Mouse (Mus musculus) liver, postnatal 0 days (tissue): Measurements from ENCODE around the gene Trim16.

Experiments used
- CTCF ChIP-seq: sonication (generic); IDR thresholded peaks from 2 replicates; pipeline ENCODE4 v1.5.1; 2016; ENCODE audit warnings: antibody characterized with exemption, low read depth
- EP300 ChIP-seq: IDR thresholded peaks from 2 replicates; pipeline ENCODE4 v1.6.1; 2016; ENCODE audit warnings: antibody characterized with exemption, low read depth, mild to moderate bottlenecking

DNA sequence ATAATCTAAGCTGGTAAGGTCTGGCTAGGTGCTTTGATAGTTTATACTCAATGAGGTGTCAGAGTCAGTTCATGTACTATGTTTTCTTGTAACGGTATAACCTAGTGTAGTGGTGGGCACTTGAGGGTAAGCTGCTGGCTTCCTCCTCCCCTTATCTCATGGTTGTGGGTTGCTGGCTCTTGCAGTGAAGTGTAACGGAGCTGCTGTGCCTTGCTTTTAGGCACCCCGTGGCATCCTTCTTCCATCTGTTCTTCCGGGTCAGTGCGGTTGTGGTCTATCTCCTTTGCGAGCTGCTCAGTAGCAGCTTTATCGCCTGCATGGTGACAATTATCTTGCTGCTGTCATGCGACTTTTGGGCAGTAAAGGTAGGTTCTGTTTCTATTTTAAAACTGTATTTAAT is 63.4 kb downstream of the Trim16 start:
- TF ChIP-seq CTCF: no peak
- no peak for TF ChIP-seq EP300
